Mouse (Mus musculus) stomach, postnatal 0 days (tissue): Measurements from ENCODE around the gene B9d1. TPM values are rescaled to one million over a fixed set of nuclear protein-coding genes. Genes with fewer than 3 reads are reported as not detected.
A peak's percentile ranks its signal among the peaks of the same experiment; 100 is the strongest.

ENCODE experiments used
- ATAC-seq: fragments of 200-750 bp; cut with Nextera tagmentation; 2 replicates; pipeline ENCODE4 v1.8.0; 2017; ENCODE audit not compliant: low FRiP score, low TSS enrichment
- DNase-seq: peaks from one replicate; pipeline ENCODE4 v3.0.0-alpha.2; 2016; ENCODE audit warnings: low spot score
- H3K27ac ChIP-seq: fragments of 300-500 bp; sonication (generic); replicated peaks from 2 replicates; pipeline ENCODE4 v1.5.1; 2014; ENCODE audit warnings: mild to moderate bottlenecking, control low read depth
- H3K27me3 ChIP-seq: fragments of 300-500 bp; sonication (generic); 2 replicates; pipeline ENCODE4 v1.6.1; 2014; ENCODE audit warnings: low read length; ENCODE audit not compliant: control insufficient read depth, insufficient read depth
- H3K36me3 ChIP-seq: fragments of 300-500 bp; sonication (generic); 2 replicates; pipeline ENCODE4 v1.6.1; 2014; ENCODE audit warnings: low read length, mixed read lengths; ENCODE audit not compliant: control insufficient read depth, insufficient read depth
- H3K4me1 ChIP-seq: fragments of 300-500 bp; sonication (generic); replicated peaks from 2 replicates; pipeline ENCODE4 v1.6.1; 2014; ENCODE audit warnings: antibody characterized with exemption; ENCODE audit not compliant: control insufficient read depth, insufficient read depth
- H3K4me2 ChIP-seq: fragments of 300-500 bp; sonication (generic); replicated peaks from 2 replicates; pipeline ENCODE4 v1.6.1; 2014; ENCODE audit warnings: low read depth, mild to moderate bottlenecking, control low read depth, moderate library complexity
- H3K4me3 ChIP-seq: fragments of 300-500 bp; sonication (generic); 2 replicates; pipeline ENCODE4 v1.5.1; 2014; ENCODE audit warnings: low read depth, low read length, control low read depth
- H3K9ac ChIP-seq: fragments of 300-500 bp; sonication (generic); 2 replicates; pipeline ENCODE4 v1.6.1; 2014; ENCODE audit warnings: mild to moderate bottlenecking, low read length, control low read depth, mixed read lengths
- H3K9me3 ChIP-seq: fragments of 300-500 bp; sonication (generic); 2 replicates; pipeline ENCODE4 v1.6.1; 2016; ENCODE audit warnings: low read length; ENCODE audit not compliant: control insufficient read depth
- CTCF ChIP-seq: IDR thresholded peaks from 2 replicates; pipeline ENCODE4 v1.5.1; 2016; ENCODE audit warnings: antibody characterized with exemption, low read depth, mild to moderate bottlenecking, moderate library complexity
- EP300 ChIP-seq: optimal IDR thresholded peaks from 2 replicates; pipeline ENCODE3; 2016; ENCODE audit warnings: antibody characterized with exemption
- WGBS: fragments of 180-500 bp; shearing (Covaris S2); extraction: QIAGEN DNeasy Blood & Tissue Kit; methylation state at CpG from one replicate; pipeline ENCODE4 v1.1.7; 2014; 5-methylcytosine and 5-hydroxymethylcytosine counted together
- polyA plus RNA-seq: library from polyadenylated mRNA; unstranded; fragments of >200 nt; fragmentation: Nextera tagmentation; extraction: Ambion mirVana; gene quantifications from 2 replicates; pipeline ENCODE4 v1.2.1, GENCODE M21; 2015

The B9d1 gene
- polyA plus RNA-seq, result 11.3 and 11.9 TPM in 2 replicates

GRCm38 (mm10) chr11:61504713-61505257, at the start of gene B9d1:
TSS of gene B9d1 (plus strand) at chr11:61505144.
- H3K9ac ChIP-seq, result peak within 1 kb of the TSS; percentile 67
- TF ChIP-seq CTCF, result peak; percentile 100
- TF ChIP-seq EP300, result no peak
- no peaks in the 10 kb centered on the region for H3K9me3 ChIP-seq
- H3K27ac ChIP-seq, result peak within 1 kb of the TSS; percentile 69; the same call in 1 of the 2 replicates
- no peaks in the 10 kb centered on the region for H3K36me3 ChIP-seq
- no peaks in the 10 kb centered on the region for H3K27me3 ChIP-seq
- DNase-seq (peak; percentile 92), ATAC-seq (peak; percentile 89)
- WGBS, result 1% methylated on average over 39 of the region's 39 CpGs
- H3K4me2 ChIP-seq, result peak within 1 kb of the TSS; percentile 71
- no peaks in the 10 kb centered on the region for H3K4me1 ChIP-seq
- peak within 1 kb of the TSS; percentile 59 for H3K4me3 ChIP-seq

GRCm38 (mm10) chr11:61464071-61464470, 40.9 kb upstream of the B9d1 start:
- no peak for TF ChIP-seq EP300
- no peak for TF ChIP-seq CTCF
- Histone ChIP-seq H3K4me3 (no peak overlapping the region), H3K9me3 (no peaks in the 10 kb centered on the region), H3K4me2 (no peak overlapping the region), H3K27ac (0 out of 2 replicates have a peak overlapping the region, but pooled peaks have one; percentile 18), H3K36me3 (no peaks in the 10 kb centered on the region), H3K9ac (no peak overlapping the region), H3K4me1 (no peaks in the 10 kb centered on the region; the same call in 1 of the 2 replicates), H3K27me3 (no peaks in the 10 kb centered on the region)
- ATAC-seq (no peak), DNase-seq (no peak)
- WGBS, result 55% methylated on average over 2 of the region's 2 CpGs

- TF ChIP-seq CTCF, result no peak
- TF ChIP-seq EP300, result no peak
- Histone ChIP-seq H3K4me3 (no peak overlapping the region), H3K9me3 (no peaks in the 10 kb centered on the region), H3K9ac (no peak overlapping the region), H3K4me1 (no peaks in the 10 kb centered on the region; the same call in 1 of the 2 replicates), H3K4me2 (no peak overlapping the region), H3K27me3 (no peaks in the 10 kb centered on the region), H3K27ac (no peak overlapping the region), H3K36me3 (no peaks in the 10 kb centered on the region)
- WGBS, result 27% methylated on average over 4 of the region's 4 CpGs
- ATAC-seq, result no peak; the same call in 1 of the 2 replicates
- no peak for DNase-seq
Measured at GRCm38 (mm10) chr11:61465422-61465821, 39.5 kb upstream of the B9d1 start.

- no peak overlapping the region for H3K4me2 ChIP-seq
- 82% methylated on average over 4 of the region's 4 CpGs for WGBS
- H3K27me3 ChIP-seq, result no peaks in the 10 kb centered on the region
- H3K9ac ChIP-seq, result no peak overlapping the region
- H3K36me3 ChIP-seq, result no peaks in the 10 kb centered on the region
- no peaks in the 10 kb centered on the region; the same call in 1 of the 2 replicates for H3K4me1 ChIP-seq
- DNase-seq (no peak), ATAC-seq (no peak)
- no peaks in the 10 kb centered on the region for H3K9me3 ChIP-seq
- TF ChIP-seq CTCF (no peak), EP300 (no peak)
- no peak overlapping the region for H3K4me3 ChIP-seq
- no peak overlapping the region for H3K27ac ChIP-seq
Measured at GRCm38 (mm10) chr11:61468534-61468933, 36.4 kb upstream of the B9d1 start.

- no peaks in the 10 kb centered on the region; the same call in 1 of the 2 replicates for H3K4me1 ChIP-seq
- H3K36me3 ChIP-seq, result no peaks in the 10 kb centered on the region
- 55% methylated on average over 7 of the region's 7 CpGs for WGBS
- no peak overlapping the region for H3K4me2 ChIP-seq
- no peak for DNase-seq
- H3K27ac ChIP-seq, result no peak overlapping the region
- no peak overlapping the region for H3K9ac ChIP-seq
- no peaks in the 10 kb centered on the region for H3K27me3 ChIP-seq
- no peak overlapping the region for H3K4me3 ChIP-seq
- TF ChIP-seq EP300 (no peak), CTCF (no peak)
- no peaks in the 10 kb centered on the region for H3K9me3 ChIP-seq
- no peak for ATAC-seq
Measured at GRCm38 (mm10) chr11:61469317-61469917, 35.5 kb upstream of the B9d1 start.

- Histone ChIP-seq H3K27me3 (no peaks in the 10 kb centered on the region), H3K9me3 (no peaks in the 10 kb centered on the region), H3K4me2 (no peak overlapping the region), H3K36me3 (no peaks in the 10 kb centered on the region), H3K4me3 (no peak overlapping the region), H3K4me1 (no peaks in the 10 kb centered on the region; the same call in 1 of the 2 replicates), H3K27ac (no peak overlapping the region), H3K9ac (no peak overlapping the region)
- TF ChIP-seq EP300, result no peak
- no peak for TF ChIP-seq CTCF
- DNase-seq, result no peak
- no peak for ATAC-seq
Measured at GRCm38 (mm10) chr11:61470880-61471279, 34.1 kb upstream of the B9d1 start.
